Mouse (Mus musculus): ENCODE results near the gene Ncam1.

GRCm38 (mm10) chr9:49781016-49781772 lies 17.5 kb downstream of the Ncam1 start:
- no peak for TF ChIP-seq GATA1 (IDR thresholded peaks at IDR 0.05; ENCODE audit: borderline replicate concordance, low read length)
- no peak for TF ChIP-seq FLI1 (IDR thresholded peaks at IDR 0.05; ENCODE audit: low read length)

Measured in megakaryocyte, embryonic 14.5 days (primary cell).